Mouse (Mus musculus): Measurements from ENCODE around the gene Rem1. TPM values are rescaled to one million over a fixed set of nuclear protein-coding genes. Genes with fewer than 3 reads are reported as not detected.
A peak's percentile ranks its signal among the peaks of the same experiment; 100 is the strongest.
"Not testable (repeated sequence)": the region's sequence is repeated elsewhere in the genome, so short reads cannot be mapped to it uniquely, and the experiment has no call there.

Gene Rem1
- total RNA-seq, 2 experiments from 2014 or later: 13.5 to 13.9 TPM

GRCm38 (mm10) chr2:152629239-152629638, 2.5 kb downstream of the Rem1 start:
- no peak for DNase-seq

DNA sequence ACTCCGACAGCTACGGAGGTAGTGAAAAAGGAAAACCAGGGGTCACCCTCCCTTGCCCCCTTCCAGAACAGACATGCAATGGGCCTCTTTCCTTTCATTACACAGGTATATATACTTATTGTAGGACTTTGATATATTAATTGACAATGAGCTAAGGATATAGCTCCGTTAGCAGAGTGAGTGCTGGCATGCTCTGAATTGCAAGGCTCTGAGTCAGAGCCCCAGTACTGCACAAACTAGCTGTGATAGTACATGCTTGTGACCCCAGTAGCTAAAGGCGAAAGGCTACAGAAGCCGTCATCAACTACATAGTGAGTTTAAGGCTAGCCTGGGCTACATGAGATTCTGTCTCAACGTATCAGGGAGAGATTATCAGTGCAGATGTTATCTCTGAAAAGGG, 3.2 kb downstream of the Rem1 start:
- DNase-seq: no peak

DNA sequence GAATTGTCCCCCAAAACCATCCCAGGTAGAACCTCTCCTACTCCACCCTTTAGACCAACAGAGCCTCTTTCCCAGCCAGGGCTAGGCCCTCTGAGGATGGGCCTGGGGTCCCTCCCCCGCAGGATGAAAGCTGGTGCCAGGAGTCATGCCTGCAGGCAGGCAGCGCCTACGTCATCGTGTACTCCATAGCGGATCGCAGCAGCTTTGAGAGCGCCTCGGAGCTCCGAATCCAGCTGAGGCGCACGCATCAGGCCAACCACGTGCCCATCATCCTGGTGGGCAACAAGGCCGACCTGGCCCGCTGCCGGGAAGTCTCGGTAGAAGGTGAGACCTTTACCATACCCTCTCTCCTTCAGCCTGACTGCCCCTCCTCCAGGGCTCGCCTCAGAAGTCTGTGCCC, 6.6 kb downstream of the Rem1 start:
- DNase-seq: peak; percentile 49

DNA sequence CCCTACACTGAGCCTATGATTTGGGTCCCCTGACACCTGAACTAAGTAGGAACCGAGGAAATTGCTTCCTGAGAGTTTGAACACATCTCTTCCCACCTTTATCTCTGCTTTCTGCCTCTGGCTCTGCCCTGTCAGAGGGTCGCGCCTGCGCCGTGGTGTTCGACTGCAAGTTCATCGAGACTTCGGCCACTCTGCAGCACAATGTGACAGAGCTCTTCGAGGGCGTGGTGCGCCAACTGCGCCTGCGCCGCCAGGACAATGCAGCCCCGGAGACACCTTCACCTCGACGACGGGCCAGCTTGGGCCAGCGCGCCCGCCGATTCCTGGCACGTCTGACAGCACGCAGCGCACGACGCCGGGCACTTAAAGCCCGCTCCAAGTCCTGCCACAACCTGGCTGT, 7.6 kb downstream of the Rem1 start:
- DNase-seq: no peak

DNA sequence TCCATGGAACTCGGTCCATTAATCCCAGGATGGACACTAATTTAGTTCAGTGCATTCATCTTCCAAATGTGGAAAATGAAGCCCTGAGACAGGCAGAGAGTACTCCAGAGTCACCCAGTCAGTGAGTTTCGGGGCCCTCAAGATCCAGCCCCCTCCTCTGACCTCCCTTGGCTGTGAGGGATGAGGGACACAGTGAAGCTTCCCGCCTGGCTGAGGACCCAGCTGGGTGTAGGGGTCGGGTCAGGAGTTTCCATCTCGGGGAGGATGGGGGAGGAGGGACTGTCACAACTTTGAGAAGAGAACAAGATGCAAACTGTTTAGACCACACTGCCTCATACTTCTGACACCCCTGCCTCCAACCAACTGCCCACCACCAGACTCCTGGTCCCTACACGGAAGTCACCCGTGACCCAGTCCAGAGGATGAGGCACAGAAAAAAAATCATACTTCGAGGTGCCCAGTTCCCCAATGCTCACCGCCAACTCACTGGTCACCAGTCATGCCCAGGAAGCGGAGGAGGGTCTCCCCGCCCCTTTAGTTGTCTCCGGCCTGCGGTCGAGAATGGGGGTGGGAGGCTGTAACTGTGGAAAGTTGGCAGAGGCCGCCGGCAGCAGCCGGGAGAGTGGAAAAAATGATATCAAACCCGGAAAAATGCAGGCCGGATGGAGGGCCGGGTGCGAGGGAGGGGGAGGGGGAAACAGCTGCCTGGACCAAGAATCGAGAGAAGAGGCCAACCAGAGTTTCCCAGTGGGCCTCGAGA, 9.7 kb downstream of the Rem1 start:
- DNase-seq: peak; percentile 88

GRCm38 (mm10) chr2:152637006-152637322, 10.2 kb downstream of the Rem1 start:
- no peak for DNase-seq

DNA sequence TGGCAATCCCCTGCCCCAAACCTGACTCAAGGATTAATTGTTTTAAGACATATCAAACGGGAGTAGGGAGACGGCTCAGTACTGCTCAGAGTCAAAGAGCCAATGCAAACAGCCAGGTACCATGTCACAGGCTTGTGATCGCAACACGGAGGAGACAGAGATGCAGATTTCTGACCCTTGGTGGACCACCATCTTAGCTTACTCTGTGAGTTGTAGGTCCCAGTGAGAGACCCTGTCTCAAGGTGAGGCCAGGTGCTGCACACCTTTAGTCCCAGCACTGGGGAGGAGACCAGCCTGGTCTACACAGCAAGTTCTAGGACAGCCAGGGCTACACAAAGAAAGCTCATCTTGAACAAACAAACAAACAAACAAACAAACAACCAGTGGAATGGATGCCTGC, 10.6 kb downstream of the Rem1 start:
- peak; percentile 12 for DNase-seq

- DNase-seq: peak; percentile 24
Measured at GRCm38 (mm10) chr2:152638865-152639264, 12.1 kb downstream of the Rem1 start.

- peak; percentile 60 for DNase-seq
Measured at GRCm38 (mm10) chr2:152639406-152640113, 12.8 kb downstream of the Rem1 start.

DNA sequence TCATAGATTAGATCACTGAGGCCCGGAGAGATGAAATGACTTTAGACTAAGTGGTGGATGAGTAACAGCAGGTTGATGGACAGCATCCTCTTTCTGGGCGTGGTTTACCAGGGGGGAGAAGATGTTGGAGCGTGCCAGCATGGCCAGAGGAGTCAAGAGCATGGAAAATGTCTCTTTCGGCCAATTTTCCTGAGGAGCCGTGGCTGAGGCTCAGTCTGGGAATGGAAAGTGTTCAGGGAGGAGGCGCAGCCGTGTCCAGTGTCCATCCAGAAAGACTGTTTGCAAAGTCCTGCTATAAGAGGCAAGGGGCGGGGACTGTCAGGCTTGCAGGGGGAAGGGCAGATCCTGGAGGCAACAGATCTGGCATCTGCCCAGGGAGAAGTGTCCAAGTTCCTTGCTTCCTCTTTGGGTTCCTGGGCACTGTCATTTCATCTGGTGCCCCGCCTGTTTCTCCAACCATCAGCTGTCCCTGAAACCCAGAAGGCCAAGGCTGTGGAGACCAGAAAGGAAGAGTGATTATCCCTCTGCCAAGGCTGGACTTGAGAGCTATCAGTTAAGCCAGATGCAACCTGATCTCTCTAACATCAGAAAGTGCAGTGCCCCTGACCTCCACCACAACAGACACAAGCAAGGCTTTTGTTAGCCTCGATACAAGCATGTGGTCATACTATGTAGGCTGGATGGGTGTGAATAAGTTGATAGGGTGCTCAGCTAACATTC, 26.3 kb downstream of the Rem1 start:
- DNase-seq: peak; percentile 74

GRCm38 (mm10) chr2:152653874-152654715, 27.3 kb downstream of the Rem1 start:
- DNase-seq: peak; percentile 58

GRCm38 (mm10) chr2:152657398-152657797, 30.6 kb downstream of the Rem1 start:
- peak; percentile 65 for DNase-seq

GRCm38 (mm10) chr2:152661163-152661562, 34.4 kb downstream of the Rem1 start:
- no peak for DNase-seq

DNA sequence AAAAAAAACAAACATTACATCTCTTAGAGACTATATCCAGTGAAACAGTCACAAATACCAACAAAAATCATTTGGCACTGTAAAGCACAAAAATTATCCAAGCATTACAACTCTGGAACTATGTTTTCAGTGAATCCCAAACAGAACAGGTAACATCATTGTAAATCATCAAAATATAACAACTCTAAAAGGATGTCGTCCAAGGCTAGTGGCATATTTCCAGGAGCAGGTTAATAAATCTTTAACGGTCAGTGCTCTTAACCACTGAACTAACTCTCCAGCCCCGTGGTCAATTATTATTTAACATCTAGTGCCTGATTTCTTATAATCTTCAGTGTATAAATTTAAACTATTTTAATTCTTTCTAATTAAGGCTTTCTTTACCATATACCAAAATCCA, 39.4 kb downstream of the Rem1 start:
- DNase-seq: not testable (repeated sequence)

DNA sequence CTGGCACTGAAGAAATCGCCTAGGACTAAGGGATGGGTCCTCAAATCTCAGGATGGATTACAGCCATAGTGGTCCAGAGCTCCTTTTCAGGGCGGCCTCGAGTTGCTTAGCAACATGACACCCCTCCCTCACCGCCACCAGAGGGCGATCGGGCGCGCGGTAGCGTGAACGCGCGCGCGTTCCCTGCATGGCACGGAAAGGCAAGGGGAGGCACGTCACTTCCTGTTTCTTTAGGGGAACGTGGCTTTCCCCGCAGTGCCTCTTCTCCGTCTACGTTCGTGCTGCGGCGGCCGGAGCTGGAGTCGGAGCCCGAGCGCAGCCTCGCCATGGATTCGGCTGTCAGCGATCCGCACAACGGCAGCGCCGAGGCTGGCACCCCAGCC, 42.5 kb downstream of the Rem1 start, which contains the start of gene H13:
TSS of gene H13 (plus strand) at position 206 of the 383 bp plus-strand sequence.
- peak; percentile 94 for DNase-seq

DNA sequence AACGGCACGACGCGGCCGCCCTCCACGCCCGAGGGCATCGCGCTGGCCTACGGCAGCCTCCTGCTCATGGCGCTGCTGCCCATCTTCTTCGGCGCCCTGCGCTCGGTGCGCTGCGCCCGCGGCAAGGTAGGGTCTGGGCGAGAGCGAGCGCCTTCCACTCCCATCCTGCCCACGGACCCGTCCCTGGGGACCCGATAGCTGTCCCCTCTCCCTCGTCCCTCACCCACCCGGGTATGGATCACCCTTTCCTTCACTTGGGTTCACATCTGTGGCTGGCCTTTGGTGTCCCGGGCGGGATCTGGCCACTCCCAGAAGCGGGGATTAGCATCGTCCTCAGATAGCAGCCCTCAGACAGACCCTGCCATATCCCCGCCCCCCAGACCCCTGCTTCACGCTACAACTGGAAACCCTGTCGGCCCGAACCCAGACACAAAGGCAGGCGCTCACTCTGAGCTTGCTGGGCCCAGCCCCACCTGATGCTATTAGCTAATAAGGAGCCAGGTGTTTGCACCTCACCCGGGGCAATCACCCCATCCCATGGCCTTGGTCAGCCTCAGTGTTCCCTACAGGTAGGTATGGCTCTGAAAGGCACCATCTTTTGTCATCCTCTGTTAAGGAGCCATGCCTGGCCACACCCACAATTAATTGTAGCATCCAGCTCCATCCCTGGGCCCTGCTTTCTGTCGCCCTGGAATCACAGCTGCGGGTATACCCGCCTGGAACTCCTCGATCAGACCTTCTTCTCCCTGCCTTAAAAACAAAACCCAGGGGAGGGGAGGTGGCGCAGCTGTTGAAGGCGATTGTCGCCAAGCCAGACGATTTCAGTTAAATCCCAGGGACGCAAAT, 43.1 kb downstream of the Rem1 start:
- DNase-seq: peak; percentile 37

DNA sequence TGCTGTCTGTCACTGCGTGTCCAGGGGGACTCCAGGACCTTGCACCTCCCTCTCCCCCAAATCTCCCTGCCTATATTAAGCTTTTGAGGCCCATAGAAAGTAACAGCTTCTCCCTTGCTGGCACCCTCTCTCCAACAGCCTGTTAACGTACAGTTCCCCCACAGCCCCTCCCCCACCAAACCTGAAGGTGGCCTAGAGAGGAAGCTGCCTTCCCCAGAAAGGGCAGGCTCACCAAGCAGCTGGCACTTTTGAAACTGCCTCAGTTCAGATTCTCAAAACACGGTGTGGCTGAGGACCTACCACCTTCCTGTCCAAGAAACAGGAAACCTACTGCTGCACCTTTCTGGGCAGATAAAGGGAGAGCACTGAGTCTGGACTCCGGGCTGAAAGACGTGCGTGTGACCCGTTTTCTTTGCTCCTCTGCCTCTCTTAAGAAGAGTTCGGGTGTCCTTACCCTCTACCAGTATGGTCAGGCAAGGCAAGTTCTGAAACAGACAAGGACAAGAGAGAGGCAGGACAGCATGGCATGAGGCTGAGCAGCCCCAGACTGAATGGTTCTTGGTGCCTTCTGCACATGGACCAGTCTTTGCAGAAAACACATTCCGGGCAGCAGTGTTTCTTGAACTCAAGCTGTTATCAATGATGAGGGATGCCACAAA, 44.4 kb downstream of the Rem1 start:
- DNase-seq: no peak

- DNase-seq: peak; percentile 39
Measured at GRCm38 (mm10) chr2:152671642-152671999, 44.9 kb downstream of the Rem1 start.

- DNase-seq: no peak
Measured at GRCm38 (mm10) chr2:152672166-152672565, 45.4 kb downstream of the Rem1 start.

DNA sequence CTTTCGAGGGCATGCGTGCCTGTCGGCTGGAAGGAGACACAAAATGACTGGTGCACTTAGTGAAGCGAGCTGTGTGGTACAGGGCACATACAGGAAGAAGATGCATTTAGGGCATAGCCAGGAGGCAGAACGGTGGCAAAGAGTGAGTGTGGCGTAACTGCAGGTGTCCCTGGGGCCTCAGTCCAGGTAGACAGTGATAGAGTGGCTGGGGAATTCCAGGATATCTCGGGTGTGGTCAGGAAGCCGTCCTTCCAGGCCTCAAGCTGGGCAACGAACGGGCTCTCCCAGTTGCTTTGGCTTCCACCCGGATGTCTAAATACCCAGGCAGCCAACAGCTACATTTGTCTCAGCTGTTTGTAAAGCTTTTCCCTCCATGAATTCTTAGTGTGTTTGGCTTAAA, 47.4 kb downstream of the Rem1 start:
- no peak for DNase-seq

DNA sequence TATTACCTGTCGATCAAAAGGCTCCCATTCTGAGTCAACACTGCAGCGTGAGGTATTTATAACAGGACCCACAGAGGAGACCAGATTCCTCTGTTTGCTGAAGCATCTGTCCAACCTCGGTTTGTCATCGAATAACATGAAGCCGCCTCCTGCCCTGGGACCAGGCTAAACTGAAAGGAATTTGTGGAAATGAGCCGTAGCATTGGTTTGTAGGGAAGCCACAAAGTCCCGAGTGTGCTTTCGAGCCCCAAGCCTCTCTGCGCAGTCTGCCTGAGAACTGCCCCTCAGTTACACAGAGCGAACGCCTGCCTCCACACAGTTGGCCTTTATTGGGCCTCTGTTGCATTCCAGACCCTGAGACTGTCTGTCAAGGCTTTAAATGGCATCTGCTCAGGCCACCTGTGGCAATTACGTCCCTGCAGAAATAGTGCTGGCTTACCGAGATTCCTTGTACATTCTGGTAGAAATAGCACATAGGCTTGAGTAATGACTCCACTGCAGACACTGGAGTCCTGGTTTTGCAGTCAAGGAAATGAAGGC, 48.6 kb downstream of the Rem1 start:
- DNase-seq: no peak
